Mouse (Mus musculus): ENCODE measurements at regions not wholly inside any gene's neighbourhood (a gene's known extent, or its start where the extent isn't known, plus 50 kb on each side); places are given as distances from the start of the nearest gene placed in this dataset.

DNA sequence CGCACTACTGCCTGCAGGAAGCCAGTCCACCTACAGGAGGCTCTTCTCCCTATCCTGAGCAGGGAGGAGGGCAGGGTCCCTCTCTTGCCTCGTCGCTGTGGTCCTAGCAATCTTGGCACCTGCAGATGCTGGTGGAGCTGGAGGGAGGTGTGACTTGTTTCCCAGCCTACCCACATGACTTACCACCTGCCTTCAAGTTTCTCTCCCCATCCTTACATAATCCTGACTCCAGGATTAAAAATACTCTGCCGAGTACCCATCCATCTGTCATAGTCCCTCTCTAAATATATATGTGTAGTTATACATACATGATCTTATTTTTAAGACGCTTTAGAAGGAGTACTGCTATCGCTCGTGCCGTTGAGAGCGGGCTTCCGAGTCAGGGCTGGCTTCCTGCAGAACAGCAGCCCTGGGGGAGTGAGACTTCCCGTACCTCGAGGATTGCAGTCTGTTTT lies 93.5 kb upstream of the Grik3 start:
- Histone ChIP-seq H3K36me3 (ENCODE audit: control insufficient read depth in 1 of 2, insufficient read depth in 2 of 2, low read length in 2 of 2) (no peaks in the 10 kb centered on the region), H3K9ac (ENCODE audit: control insufficient read depth, low read depth, low read length, poor library complexity, severe bottlenecking) (no peak overlapping the region), H3K4me3 (ENCODE audit: control insufficient read depth in 1 of 2, insufficient read depth in 1 of 2, low read depth in 2 of 2, low read length in 2 of 2) (no peak overlapping the region), H3K27ac (ENCODE audit: control insufficient read depth, low read depth, low read length) (no peak overlapping the region), H3K27me3 (ENCODE audit: control insufficient read depth in 1 of 2, insufficient read depth in 2 of 2, low read length in 2 of 2) (no peaks in the 10 kb centered on the region), H3K9me3 (replicated peaks; ENCODE audit: insufficient read depth, low read length) (no peaks in the 10 kb centered on the region), H3K79me2 (ENCODE audit: control insufficient read depth, insufficient read depth, low read length, poor library complexity) (no peaks in the 10 kb centered on the region), H3K4me1 (ENCODE audit: control insufficient read depth in 1 of 2, insufficient read depth in 2 of 2, low read length in 2 of 2) (no peaks in the 10 kb centered on the region)
- TF ChIP-seq ZKSCAN1 (IDR thresholded peaks at IDR 0.05; ENCODE audit: low read depth, low read length) (no peak), MAFK (IDR thresholded peaks at IDR 0.05; ENCODE audit: borderline replicate concordance, low read depth, low read length) (no peak), ZMIZ1 (IDR thresholded peaks at IDR 0.05; ENCODE audit: low read depth, low read length) (no peak), UBTF (IDR thresholded peaks at IDR 0.05; ENCODE audit: borderline replicate concordance, insufficient read depth, low read depth, low read length) (no peak), TAL1 (IDR thresholded peaks at IDR 0.05; ENCODE audit: low read length) (no peak), CTCF (IDR thresholded peaks at IDR 0.05 in 2 of 3, conservative IDR thresholded peaks at IDR 0.05 in 1 of 3; ENCODE audit: control insufficient read depth in 1 of 3, insufficient read depth in 1 of 3, low read depth in 2 of 3, low read length in 3 of 3, poor library complexity in 1 of 3, severe bottlenecking in 1 of 3) (no peak), ZC3H11A (IDR thresholded peaks at IDR 0.05; ENCODE audit: low read depth, low read length) (no peak), ELF1 (IDR thresholded peaks at IDR 0.05; ENCODE audit: low read depth, low read length) (no peak), ZNF384 (IDR thresholded peaks at IDR 0.05; ENCODE audit: low read depth, low read length) (no peak), USF2 (IDR thresholded peaks at IDR 0.05; ENCODE audit: borderline replicate concordance in 1 of 2, insufficient read depth in 1 of 2, low read depth in 1 of 2, low read length in 2 of 2) (no peak), GATA1 (IDR thresholded peaks at IDR 0.05; ENCODE audit: low read depth, low read length) (no peak), TBP (IDR thresholded peaks at IDR 0.05; ENCODE audit: low read depth, low read length) (no peak), POLR2A (IDR thresholded peaks at IDR 0.05; ENCODE audit: control insufficient read depth in 1 of 2, insufficient read depth in 1 of 2, low read depth in 1 of 2, low read length in 2 of 2, poor library complexity in 1 of 2) (no peak), ETS1 (IDR thresholded peaks at IDR 0.05; ENCODE audit: low read depth, low read length) (no peak), POLR2AphosphoS5 (IDR thresholded peaks at IDR 0.05; ENCODE audit: borderline replicate concordance, low read depth, low read length) (no peak), SMC3 (IDR thresholded peaks at IDR 0.05; ENCODE audit: low read depth, low read length) (no peak), MYC (IDR thresholded peaks at IDR 0.05; ENCODE audit: low read depth, low read length) (no peak), MEF2A (IDR thresholded peaks at IDR 0.05; ENCODE audit: extremely low read depth, insufficient replicate concordance, low read depth, low read length, poor library complexity, severe bottlenecking) (no peak)
- no peak for DNase-seq (ENCODE audit: low read depth, low spot score)

DNA sequence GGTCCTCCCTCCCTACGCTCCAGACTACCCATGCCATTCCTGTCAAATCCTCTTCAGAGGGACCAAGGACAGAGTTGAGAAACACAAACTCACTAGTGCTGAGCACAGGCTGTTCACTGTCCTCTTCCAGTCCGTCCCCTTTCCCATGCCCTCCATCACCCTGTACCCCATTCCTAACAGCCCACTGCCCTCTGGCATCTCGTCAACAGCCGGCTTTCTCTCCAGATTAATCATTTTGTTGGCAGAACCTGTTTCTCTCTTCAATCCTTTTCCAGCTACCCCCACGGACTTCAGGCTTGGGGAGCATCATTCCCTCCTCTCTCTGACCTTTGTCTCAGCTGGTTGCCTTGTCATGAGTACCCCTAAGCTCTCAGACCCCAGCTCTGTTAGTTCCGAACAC lies 99.2 kb upstream of the Grik3 start:
- DNase-seq (ENCODE audit: low read depth, low spot score) = no peak
- Histone ChIP-seq H3K4me1 (ENCODE audit: control insufficient read depth in 1 of 2, insufficient read depth in 2 of 2, low read length in 2 of 2) (no peaks in the 10 kb centered on the region), H3K9ac (ENCODE audit: control insufficient read depth, low read depth, low read length, poor library complexity, severe bottlenecking) (no peak overlapping the region), H3K36me3 (ENCODE audit: control insufficient read depth in 1 of 2, insufficient read depth in 2 of 2, low read length in 2 of 2) (no peaks in the 10 kb centered on the region), H3K9me3 (replicated peaks; ENCODE audit: insufficient read depth, low read length) (no peaks in the 10 kb centered on the region), H3K27me3 (ENCODE audit: control insufficient read depth in 1 of 2, insufficient read depth in 2 of 2, low read length in 2 of 2) (no peaks in the 10 kb centered on the region), H3K27ac (ENCODE audit: control insufficient read depth, low read depth, low read length) (no peak overlapping the region), H3K4me3 (ENCODE audit: control insufficient read depth in 1 of 2, insufficient read depth in 1 of 2, low read depth in 2 of 2, low read length in 2 of 2) (no peak overlapping the region), H3K79me2 (ENCODE audit: control insufficient read depth, insufficient read depth, low read length, poor library complexity) (no peaks in the 10 kb centered on the region)
- TF ChIP-seq USF2 (IDR thresholded peaks at IDR 0.05; ENCODE audit: borderline replicate concordance in 1 of 2, insufficient read depth in 1 of 2, low read depth in 1 of 2, low read length in 2 of 2) (no peak), E2F4 (IDR thresholded peaks at IDR 0.05; ENCODE audit: borderline replicate concordance, low read depth, low read length) (no peak), ZMIZ1 (IDR thresholded peaks at IDR 0.05; ENCODE audit: low read depth, low read length) (no peak), MAFK (IDR thresholded peaks at IDR 0.05; ENCODE audit: borderline replicate concordance, low read depth, low read length) (no peak), NRF1 (IDR thresholded peaks at IDR 0.05; ENCODE audit: insufficient read depth, low read depth, low read length, poor library complexity, severe bottlenecking) (no peak), ZNF384 (IDR thresholded peaks at IDR 0.05; ENCODE audit: low read depth, low read length) (no peak), MEF2A (IDR thresholded peaks at IDR 0.05; ENCODE audit: extremely low read depth, insufficient replicate concordance, low read depth, low read length, poor library complexity, severe bottlenecking) (no peak)
